Mouse (Mus musculus) intestine, embryonic 15.5 days (tissue): ENCODE results near the gene Fstl4. TPM values are rescaled to one million over a fixed set of nuclear protein-coding genes. Genes with fewer than 3 reads are reported as not detected.

Source experiments
- ATAC-seq: fragments of 200-750 bp; cut with Nextera tagmentation; 2 replicates; pipeline ENCODE4 v1.8.0; 2017; ENCODE audit warnings: moderate TSS enrichment, moderate library complexity
- H3K27ac ChIP-seq: fragments of 300-500 bp; sonication (generic); 2 replicates; pipeline ENCODE4 v1.5.1; 2015; ENCODE audit warnings: mild to moderate bottlenecking, inconsistent platforms
- H3K27me3 ChIP-seq: fragments of 300-500 bp; sonication (generic); replicated peaks from 2 replicates; pipeline ENCODE4 v1.6.1; 2015; ENCODE audit warnings: inconsistent platforms
- H3K36me3 ChIP-seq: fragments of 300-500 bp; sonication (generic); 2 replicates; pipeline ENCODE4 v1.6.1; 2015; ENCODE audit warnings: inconsistent platforms
- H3K4me1 ChIP-seq: fragments of 300-500 bp; sonication (generic); replicated peaks from 2 replicates; pipeline ENCODE4 v1.6.1; 2015; ENCODE audit warnings: inconsistent platforms
- H3K4me2 ChIP-seq: fragments of 300-500 bp; sonication (generic); replicated peaks from 2 replicates; pipeline ENCODE4 v1.6.1; 2015; ENCODE audit warnings: mild to moderate bottlenecking, inconsistent platforms
- H3K4me3 ChIP-seq: fragments of 300-500 bp; sonication (generic); replicated peaks from 2 replicates; pipeline ENCODE4 v1.5.1; 2015; ENCODE audit warnings: inconsistent platforms
- H3K9ac ChIP-seq: fragments of 300-500 bp; sonication (generic); 2 replicates; pipeline ENCODE4 v1.6.1; 2015; ENCODE audit warnings: inconsistent platforms
- H3K9me3 ChIP-seq: fragments of 300-500 bp; sonication (generic); 2 replicates; pipeline ENCODE4 v1.6.1; 2016; ENCODE audit warnings: inconsistent platforms
- WGBS: fragments of 180-500 bp; shearing (Covaris S2); methylation state at CpG from one replicate; pipeline ENCODE4 v1.1.7; 2015; 5-methylcytosine and 5-hydroxymethylcytosine counted together
- polyA plus RNA-seq: library from polyadenylated mRNA; unstranded; fragments of >200 nt; fragmentation: Nextera tagmentation; extraction: Ambion mirVana; gene quantifications from 2 replicates; pipeline ENCODE4 v1.2.1, GENCODE M21; 2015

Fstl4 gene
- polyA plus RNA-seq, 1 experiment from 2014 or later = 6.1 TPM

DNA sequence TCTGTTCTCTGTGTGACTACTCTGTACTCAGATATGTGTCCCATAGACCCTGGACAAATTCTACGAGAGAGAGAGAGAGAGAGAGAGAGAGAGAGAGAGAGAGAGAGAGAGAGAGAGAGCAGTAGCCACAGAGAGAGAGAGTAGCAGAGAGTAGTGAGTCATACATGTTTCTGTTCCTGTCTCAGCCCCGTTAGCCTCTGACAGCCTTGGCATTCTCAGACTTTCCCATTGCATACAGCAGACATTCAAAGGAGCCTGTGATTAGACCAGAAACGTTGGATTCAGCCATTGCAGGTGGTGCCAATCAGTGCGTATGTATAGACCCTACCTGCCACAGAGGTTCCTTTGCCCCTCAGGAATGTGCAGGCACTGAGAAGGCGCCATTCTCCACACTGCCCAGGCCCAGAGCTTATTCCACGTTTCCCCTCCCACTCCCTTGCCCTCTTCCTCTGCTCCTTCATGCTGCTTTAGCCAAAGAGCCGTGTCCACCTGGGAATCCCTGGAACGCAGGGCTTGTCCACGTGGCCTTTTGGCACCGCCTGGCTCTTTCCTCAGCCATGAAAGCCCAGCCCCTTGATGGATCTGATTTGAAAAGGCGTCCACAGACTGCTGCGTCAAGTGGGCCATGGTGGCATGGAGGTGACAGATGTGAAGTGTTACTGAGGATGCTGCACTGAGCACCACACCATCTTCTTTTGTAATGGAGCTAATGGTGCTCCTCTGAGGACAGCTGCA, 175.1 kb downstream of the Fstl4 start:
- Histone ChIP-seq H3K36me3 (no peaks in the 10 kb centered on the region), H3K4me2 (no peak overlapping the region), H3K27ac (no peak overlapping the region), H3K9ac (no peak overlapping the region), H3K4me1 (no peaks in the 10 kb centered on the region), H3K9me3 (no peaks in the 10 kb centered on the region), H3K4me3 (no peak overlapping the region), H3K27me3 (no peaks in the 10 kb centered on the region)
- WGBS = 68% methylated on average over 12 of the region's 12 CpGs
- no peak for ATAC-seq

DNA sequence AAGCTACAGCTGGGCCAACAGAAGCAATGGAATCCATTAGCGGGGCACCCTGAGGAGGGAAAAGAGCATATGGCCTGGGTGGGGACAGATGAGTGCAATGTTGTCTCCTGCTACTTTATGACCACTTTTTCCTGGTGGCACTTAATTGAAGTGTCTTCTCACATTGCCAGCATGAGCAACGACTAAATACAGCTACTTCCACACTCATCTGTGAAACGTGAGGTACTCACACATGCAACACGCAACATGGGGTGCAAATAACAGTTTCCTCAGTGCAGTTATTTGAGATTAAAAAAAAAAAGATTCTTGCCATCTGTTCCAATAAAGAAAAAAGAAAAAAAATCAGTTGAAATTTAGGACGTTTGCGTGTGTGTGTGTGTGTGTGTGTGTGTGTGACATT, 178.5 kb downstream of the Fstl4 start:
- 74% methylated on average over 6 of the region's 6 CpGs for WGBS
- H3K4me1 ChIP-seq = no peaks in the 10 kb centered on the region

DNA sequence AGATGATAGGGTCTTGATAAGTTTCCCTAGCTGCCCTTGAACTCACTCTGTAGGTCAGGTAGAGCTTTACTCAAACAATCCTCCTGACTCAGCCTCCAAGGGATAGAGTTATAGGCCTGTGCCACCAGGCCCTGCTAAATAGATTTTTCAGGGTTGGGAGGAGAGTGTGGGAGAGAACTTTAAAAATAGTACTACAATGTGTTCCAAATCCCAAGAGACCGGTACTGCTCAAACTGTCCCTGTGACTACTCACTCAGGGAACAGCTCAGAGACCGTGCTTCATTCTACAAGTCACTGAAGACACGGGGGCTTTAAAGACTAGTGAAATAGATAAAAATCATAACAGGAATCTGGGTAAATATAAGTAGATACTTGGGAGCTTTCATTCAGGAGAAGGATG, 190.6 kb downstream of the Fstl4 start:
- Histone ChIP-seq H3K27me3 (no peaks in the 10 kb centered on the region), H3K4me2 (no peak overlapping the region), H3K27ac (no peak overlapping the region), H3K9ac (no peak overlapping the region), H3K9me3 (no peaks in the 10 kb centered on the region), H3K4me1 (no peaks in the 10 kb centered on the region), H3K36me3 (no peaks in the 10 kb centered on the region), H3K4me3 (no peak overlapping the region)
- 82% methylated on average over 3 of the region's 3 CpGs for WGBS
- no peak for ATAC-seq

More for the DNA sequence above, 178.5 kb downstream of the Fstl4 start:
- H3K4me2 ChIP-seq = no peak overlapping the region
- no peak overlapping the region for H3K4me3 ChIP-seq
- no peak for ATAC-seq
- no peak overlapping the region for H3K27ac ChIP-seq
- H3K27me3 ChIP-seq = no peaks in the 10 kb centered on the region
- no peaks in the 10 kb centered on the region for H3K36me3 ChIP-seq
- no peaks in the 10 kb centered on the region for H3K9me3 ChIP-seq
- no peak overlapping the region for H3K9ac ChIP-seq

DNA sequence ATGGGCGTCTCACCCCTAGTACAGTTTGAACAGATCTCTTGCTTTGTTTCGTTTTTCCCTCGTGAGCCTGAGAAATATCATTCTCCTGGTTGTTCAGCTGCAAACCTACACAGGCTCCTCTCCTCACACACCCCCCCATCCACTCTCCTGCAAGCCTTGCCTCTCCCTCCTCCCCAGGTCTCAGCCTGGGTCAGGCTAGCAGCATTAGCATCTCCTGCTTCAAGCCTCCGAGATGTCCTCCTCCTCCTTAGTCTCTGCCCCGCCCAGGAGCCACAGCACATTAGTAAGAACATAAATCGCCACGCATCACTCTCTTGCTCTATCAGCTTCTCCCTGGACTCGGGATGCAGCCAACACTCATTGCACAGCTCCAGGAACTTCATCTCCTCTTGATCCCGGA, 204.4 kb downstream of the Fstl4 start:
- Histone ChIP-seq H3K27me3 (no peaks in the 10 kb centered on the region), H3K9ac (no peak overlapping the region), H3K4me2 (no peak overlapping the region), H3K27ac (no peak overlapping the region), H3K4me3 (no peak overlapping the region), H3K4me1 (no peaks in the 10 kb centered on the region), H3K36me3 (no peaks in the 10 kb centered on the region), H3K9me3 (no peaks in the 10 kb centered on the region)
- no peak for ATAC-seq
- 57% methylated on average over 9 of the region's 9 CpGs for WGBS

DNA sequence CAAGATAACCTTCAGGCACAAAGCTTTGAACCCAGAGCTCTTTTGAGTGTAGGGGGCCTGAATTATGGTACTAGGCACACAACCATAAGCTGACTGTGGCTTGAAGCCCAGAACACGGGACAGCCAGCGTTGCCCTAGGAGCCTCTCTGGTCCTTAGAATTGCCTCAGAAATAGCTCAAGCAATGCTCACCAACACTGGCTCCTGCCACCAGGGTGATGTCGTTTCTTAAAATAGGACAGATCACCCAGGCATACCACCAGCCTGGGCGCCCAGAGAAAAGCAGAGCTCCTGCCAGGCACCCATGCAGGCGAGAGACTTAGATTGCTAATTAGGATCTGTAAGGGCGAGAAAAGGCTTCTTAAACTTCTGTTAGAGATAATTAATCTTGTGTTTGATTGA, 206.0 kb downstream of the Fstl4 start:
- Histone ChIP-seq H3K4me2 (no peak overlapping the region), H3K27ac (no peak overlapping the region), H3K9me3 (no peaks in the 10 kb centered on the region), H3K27me3 (no peaks in the 10 kb centered on the region), H3K4me3 (no peak overlapping the region), H3K9ac (no peak overlapping the region), H3K4me1 (no peaks in the 10 kb centered on the region), H3K36me3 (no peaks in the 10 kb centered on the region)
- WGBS = 82% methylated on average over 6 of the region's 6 CpGs
- ATAC-seq = no peak

DNA sequence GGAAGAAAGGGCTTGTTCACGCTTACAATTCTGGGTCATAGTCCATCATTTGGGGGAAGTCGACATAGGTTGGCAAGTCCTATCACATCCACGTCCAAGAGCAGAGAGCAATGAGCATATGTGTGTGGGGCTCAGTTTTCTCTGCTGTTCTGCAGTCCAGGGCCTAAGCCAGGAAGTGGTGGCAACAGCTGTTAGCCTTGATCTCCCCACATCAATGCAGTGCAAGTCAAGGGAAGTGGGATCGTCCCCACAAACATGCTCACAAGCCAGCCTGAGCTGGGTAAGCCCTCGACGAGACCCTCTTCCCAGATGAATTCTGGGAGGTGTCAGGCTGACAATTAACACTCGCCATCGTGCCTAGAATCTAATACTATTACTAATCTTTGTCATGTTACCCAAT, 222.6 kb downstream of the Fstl4 start:
- WGBS = 82% methylated on average over 8 of the region's 8 CpGs
- H3K4me2 ChIP-seq = no peak overlapping the region
- H3K4me1 ChIP-seq = no peaks in the 10 kb centered on the region

DNA sequence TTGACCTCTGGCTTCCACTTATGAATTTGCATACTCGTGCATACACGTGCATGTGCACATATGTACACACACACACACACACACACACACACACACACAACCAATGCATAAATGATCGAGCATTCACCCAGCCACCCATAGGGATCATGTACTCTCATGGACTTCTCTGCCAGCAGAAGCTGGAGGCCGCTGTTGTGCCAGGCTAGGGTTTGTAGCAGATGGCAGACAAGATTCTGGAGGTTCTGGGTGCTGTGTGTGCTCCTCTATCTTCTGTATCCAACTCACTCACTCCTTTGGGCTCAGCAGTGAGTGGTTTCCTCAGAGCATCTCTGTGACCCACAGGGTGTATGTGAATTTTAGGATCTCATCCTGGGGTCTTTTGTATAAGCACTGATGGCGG, 230.3 kb downstream of the Fstl4 start:
- no peaks in the 10 kb centered on the region for H3K9me3 ChIP-seq
- no peak overlapping the region for H3K27ac ChIP-seq
- no peaks in the 10 kb centered on the region for H3K4me1 ChIP-seq
- no peak overlapping the region for H3K9ac ChIP-seq
- H3K4me2 ChIP-seq = no peak overlapping the region
- H3K36me3 ChIP-seq = no peaks in the 10 kb centered on the region
- no peak overlapping the region for H3K4me3 ChIP-seq
- 85% methylated on average over 5 of the region's 5 CpGs for WGBS
- ATAC-seq = no peak
- no peaks in the 10 kb centered on the region for H3K27me3 ChIP-seq

More for the DNA sequence above, 222.6 kb downstream of the Fstl4 start:
- Histone ChIP-seq H3K36me3 (no peaks in the 10 kb centered on the region), H3K9ac (no peak overlapping the region), H3K4me3 (no peak overlapping the region), H3K9me3 (no peaks in the 10 kb centered on the region), H3K27me3 (no peaks in the 10 kb centered on the region), H3K27ac (no peak overlapping the region)
- ATAC-seq = no peak

DNA sequence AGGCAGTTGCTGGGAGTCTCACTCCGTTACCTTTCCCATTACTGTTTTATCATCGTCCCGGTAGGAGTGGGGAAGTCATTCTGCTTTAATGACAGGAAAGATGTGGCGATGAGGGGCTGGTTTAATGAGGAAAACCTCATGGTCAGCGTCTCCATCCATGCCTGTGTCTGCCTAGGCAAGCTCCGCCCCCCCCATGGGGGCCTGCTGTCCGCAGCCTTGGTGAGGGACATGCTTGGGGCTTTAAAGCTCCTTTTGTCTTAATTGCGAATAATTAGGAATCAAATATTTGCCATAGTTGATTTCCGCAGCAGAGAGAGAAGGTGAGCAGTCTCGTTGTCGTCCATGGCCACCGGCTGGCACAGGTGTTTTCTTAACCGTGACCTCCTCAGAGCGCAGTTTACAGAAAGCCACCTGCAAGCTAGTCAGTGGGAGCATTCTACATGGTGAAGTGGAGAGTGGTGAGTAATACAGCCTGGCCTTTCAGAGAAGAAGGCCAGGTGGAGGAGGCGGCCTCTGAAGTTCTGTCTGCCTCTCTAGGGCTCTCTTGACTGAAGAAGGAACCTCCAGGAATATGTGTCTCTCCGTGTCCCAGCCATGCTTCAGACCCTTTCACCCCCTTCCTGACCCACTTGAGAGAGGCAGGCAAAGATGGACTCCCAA, 232.1 kb downstream of the Fstl4 start:
- H3K4me2 ChIP-seq = no peak overlapping the region
- 76% methylated on average over 16 of the region's 16 CpGs for WGBS
- H3K9ac ChIP-seq = no peak overlapping the region
- H3K4me3 ChIP-seq = no peak overlapping the region
- H3K4me1 ChIP-seq = no peaks in the 10 kb centered on the region
- no peaks in the 10 kb centered on the region for H3K27me3 ChIP-seq
- H3K27ac ChIP-seq = no peak overlapping the region
- H3K36me3 ChIP-seq = no peaks in the 10 kb centered on the region
- no peak for ATAC-seq
- no peaks in the 10 kb centered on the region for H3K9me3 ChIP-seq

DNA sequence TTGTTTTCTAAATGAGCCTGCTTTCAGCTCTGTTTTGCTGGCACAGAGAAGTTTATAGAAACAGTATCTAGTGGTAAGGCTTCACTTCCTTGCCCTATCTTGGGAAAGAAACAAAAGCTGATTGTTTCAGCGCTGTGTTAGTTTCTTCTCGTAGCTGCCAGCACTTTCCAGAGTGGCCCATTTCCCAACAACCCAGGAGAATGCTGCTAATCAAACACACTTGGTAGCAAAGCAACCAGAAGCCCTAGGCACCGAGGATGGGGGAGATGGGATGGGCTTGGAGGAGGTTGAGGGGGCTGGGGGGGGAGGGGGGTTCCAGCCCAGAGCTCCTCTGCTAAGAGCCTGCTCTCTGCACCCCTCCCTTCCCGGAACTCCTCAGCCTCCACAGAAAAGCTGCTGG, 233.0 kb downstream of the Fstl4 start:
- H3K27me3 ChIP-seq = no peaks in the 10 kb centered on the region
- H3K27ac ChIP-seq = no peak overlapping the region
- no peaks in the 10 kb centered on the region for H3K36me3 ChIP-seq
- no peak for ATAC-seq
- no peak overlapping the region for H3K4me2 ChIP-seq
- H3K9ac ChIP-seq = no peak overlapping the region
- no peaks in the 10 kb centered on the region for H3K9me3 ChIP-seq
- no peak overlapping the region for H3K4me3 ChIP-seq
- H3K4me1 ChIP-seq = no peaks in the 10 kb centered on the region
- WGBS = 28% methylated on average over 4 of the region's 4 CpGs

DNA sequence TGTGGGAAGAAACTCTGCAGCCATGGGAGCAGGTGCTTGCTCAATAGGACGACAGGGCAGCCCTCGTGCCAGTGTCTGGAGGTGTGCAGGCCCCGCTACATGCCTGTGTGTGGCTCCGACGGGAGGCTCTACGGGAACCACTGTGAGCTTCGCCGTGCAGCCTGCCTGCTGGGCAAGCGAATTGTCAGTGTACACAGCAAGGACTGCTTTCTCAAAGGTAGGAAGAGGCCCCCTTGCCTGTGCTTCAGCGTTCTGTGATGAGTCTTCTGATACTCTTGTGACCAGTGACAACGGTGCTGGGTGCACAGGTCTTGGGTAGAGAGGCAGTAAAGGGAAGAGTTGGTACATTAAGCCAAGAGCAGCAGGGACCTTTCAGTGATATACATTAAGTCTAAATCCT, 235.8 kb downstream of the Fstl4 start:
- Histone ChIP-seq H3K36me3 (no peaks in the 10 kb centered on the region), H3K27ac (no peak overlapping the region), H3K4me3 (no peak overlapping the region), H3K9ac (no peak overlapping the region), H3K9me3 (no peaks in the 10 kb centered on the region), H3K4me2 (no peak overlapping the region), H3K4me1 (no peaks in the 10 kb centered on the region), H3K27me3 (no peaks in the 10 kb centered on the region)
- 83% methylated on average over 11 of the region's 11 CpGs for WGBS
- no peak for ATAC-seq

DNA sequence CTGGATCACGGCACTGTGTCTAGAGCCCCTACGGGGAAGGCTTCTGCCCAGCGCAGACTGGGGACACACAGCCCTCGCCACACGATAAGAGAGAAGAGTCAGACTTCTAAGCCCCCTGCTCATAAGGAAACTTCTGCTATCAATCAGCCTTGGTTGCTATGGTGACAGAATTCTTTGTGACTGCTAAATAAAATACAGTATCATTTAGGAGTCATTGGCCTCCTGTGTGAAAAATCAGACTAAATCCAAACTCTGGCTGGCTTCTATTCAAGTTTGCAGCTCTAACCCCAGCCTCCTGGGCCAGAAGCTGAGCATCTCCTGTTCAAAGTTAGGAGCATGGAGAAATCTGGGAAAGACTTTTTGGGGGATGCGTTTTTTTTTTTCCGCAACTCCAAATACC, 238.9 kb downstream of the Fstl4 start:
- no peaks in the 10 kb centered on the region for H3K27me3 ChIP-seq
- H3K4me2 ChIP-seq = no peak overlapping the region
- H3K36me3 ChIP-seq = no peaks in the 10 kb centered on the region
- no peak overlapping the region for H3K4me3 ChIP-seq
- ATAC-seq = no peak
- no peak overlapping the region for H3K27ac ChIP-seq
- H3K4me1 ChIP-seq = no peaks in the 10 kb centered on the region
- WGBS = 63% methylated on average over 7 of the region's 7 CpGs
- H3K9ac ChIP-seq = no peak overlapping the region
- H3K9me3 ChIP-seq = no peaks in the 10 kb centered on the region

DNA sequence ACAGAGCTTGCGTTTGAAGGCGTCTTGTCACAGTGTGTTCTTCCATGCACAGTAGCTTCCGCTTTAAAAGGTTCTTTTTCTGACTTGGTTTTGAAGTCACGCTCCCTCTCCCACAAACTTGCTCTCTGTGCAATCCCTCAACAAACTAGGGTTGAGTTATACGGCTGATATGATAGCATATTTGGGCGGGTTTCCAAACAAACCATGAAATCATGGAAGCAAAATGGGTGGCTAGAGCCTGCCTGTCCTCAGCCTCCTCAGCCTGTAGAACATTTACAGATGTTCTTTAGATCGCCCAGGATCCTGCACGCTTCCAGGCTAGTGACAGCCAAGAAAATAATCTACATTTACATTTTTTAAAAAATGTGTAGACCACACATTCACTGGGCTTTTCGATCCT, 239.4 kb downstream of the Fstl4 start:
- no peaks in the 10 kb centered on the region for H3K4me1 ChIP-seq
- no peak overlapping the region for H3K4me3 ChIP-seq
- no peak overlapping the region for H3K4me2 ChIP-seq
- no peak overlapping the region for H3K9ac ChIP-seq
- no peak overlapping the region for H3K27ac ChIP-seq
- WGBS = 62% methylated on average over 9 of the region's 9 CpGs
- no peak for ATAC-seq
- no peaks in the 10 kb centered on the region for H3K27me3 ChIP-seq
- H3K9me3 ChIP-seq = no peaks in the 10 kb centered on the region
- no peaks in the 10 kb centered on the region for H3K36me3 ChIP-seq

DNA sequence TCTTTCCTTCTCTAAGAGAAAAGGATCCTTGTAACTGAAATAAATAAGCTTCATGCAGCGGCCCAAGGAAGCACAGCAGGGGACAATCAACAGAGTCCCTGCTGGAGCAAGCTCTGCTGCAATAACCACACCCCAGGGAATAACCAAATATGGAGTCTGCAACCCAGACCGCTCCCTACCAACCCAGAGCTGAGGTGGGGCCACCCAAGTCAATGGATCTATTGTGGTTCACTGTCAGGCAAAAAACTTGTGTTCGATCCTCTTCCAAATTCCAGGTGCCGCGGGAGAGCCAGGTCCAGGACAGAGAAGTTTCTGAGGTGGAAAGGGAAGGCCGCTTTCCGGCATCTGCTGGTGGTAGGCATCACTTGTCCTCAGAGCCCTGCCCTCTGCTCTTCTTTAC, 245.2 kb downstream of the Fstl4 start:
- H3K27ac ChIP-seq = no peak overlapping the region
- H3K4me1 ChIP-seq = no peaks in the 10 kb centered on the region
- H3K36me3 ChIP-seq = no peaks in the 10 kb centered on the region

More for the DNA sequence above, 245.2 kb downstream of the Fstl4 start:
- no peak overlapping the region for H3K9ac ChIP-seq
- WGBS = 71% methylated on average over 7 of the region's 7 CpGs
- H3K4me2 ChIP-seq = no peak overlapping the region
- H3K9me3 ChIP-seq = no peaks in the 10 kb centered on the region
- H3K27me3 ChIP-seq = no peaks in the 10 kb centered on the region
- ATAC-seq = no peak
- H3K4me3 ChIP-seq = no peak overlapping the region
